Mouse (Mus musculus): ENCODE measurements at regions not wholly inside any gene's neighbourhood (a gene's known extent, or its start where the extent isn't known, plus 50 kb on each side); places are given as distances from the start of the nearest gene placed in this dataset.

- no peak for DNase-seq
Observed at GRCm38 (mm10) chr7:139741246-139741903, 57.8 kb upstream of the Cfap46 start.

GRCm38 (mm10) chr7:139746803-139747202 lies 63.2 kb upstream of the Cfap46 start:
- peak; percentile 25 for DNase-seq

DNA sequence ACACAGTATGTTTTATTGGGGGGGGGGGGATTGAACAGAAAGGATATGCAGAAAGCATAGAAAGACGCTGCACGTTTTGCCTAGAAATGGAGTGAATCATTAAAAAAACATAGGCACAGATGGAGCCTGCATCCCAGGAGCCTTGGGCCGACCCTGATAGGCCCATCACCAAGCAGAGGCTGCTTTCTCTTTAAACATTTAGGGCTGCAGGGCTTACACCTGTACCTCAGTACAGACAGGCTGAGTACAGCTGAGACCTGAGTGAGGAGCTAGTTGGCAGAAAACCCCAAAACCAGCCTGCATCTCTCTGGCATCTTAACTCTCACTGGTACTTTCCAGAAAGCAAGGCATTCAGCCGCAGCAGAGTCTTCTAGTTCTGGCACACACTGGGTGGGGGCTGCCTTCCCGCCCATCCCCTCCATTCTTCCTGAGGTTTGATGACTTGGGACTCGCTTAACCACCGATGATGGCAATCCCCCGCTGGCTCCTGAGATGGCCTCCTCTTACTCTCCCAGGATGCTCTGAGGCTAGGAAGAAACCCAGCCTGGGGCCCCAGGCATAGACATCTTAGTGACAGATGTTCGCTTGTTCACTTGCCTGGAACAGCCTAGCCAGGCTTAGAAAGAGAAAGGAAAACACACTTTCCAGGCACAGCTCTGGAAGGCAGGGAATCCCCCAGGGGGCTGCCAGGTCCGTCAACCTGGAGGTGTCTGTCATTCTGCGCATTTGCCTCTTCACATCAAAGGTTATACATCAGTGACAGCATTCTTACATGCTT lies 63.9 kb upstream of the Cfap46 start:
- no peak for DNase-seq

GRCm38 (mm10) chr7:139755004-139755403 lies 71.4 kb upstream of the Cfap46 start:
- DNase-seq: no peak

- no peak for DNase-seq
Observed at GRCm38 (mm10) chr7:139762522-139762921, 71.5 kb upstream of the Adgra1 start.

GRCm38 (mm10) chr7:139763241-139763640 lies 70.7 kb upstream of the Adgra1 start:
- no peak for DNase-seq

DNA sequence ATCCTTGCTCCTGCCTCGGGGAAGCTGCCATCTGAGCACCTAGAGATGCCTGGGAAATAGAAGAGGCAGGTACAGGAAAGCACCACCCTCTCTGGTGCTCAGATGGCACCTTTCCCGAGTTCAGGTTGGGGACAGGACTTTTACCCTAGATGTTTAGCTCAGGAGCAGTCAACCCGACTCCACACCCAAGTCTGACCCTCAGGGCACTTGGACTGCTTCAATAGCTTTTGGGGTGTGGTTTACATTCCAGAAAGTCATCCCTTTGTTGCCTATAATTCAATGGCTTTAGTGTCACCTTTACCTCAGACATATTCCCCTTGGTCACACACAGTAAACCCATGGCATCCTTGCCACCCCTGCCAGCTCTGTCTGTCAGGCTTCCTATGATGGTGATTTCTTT lies 67.7 kb upstream of the Adgra1 start:
- no peak for DNase-seq

GRCm38 (mm10) chr7:139769167-139769566 lies 64.8 kb upstream of the Adgra1 start:
- no peak for DNase-seq

DNA sequence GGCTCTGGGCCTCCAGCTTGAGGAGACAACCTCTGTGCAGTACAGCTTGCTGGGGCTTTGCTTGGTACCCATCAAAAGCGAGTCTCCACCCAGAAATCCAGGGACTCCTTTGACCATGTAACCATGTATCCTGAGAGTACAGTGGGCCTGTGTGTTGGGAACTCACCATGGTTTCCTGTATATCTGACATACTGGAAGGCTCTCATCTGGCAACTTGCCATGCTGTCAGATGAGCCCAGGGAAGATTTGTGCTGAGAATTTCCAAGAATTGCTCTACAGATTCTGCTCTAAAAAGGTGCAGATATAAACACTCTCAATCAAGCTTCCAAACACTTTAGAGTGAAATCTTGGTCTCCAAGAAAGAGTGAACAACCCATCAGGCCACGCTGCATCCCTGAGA lies 56.7 kb upstream of the Adgra1 start:
- no peak for DNase-seq

GRCm38 (mm10) chr7:139779876-139780275 lies 54.1 kb upstream of the Adgra1 start:
- DNase-seq: no peak

DNA sequence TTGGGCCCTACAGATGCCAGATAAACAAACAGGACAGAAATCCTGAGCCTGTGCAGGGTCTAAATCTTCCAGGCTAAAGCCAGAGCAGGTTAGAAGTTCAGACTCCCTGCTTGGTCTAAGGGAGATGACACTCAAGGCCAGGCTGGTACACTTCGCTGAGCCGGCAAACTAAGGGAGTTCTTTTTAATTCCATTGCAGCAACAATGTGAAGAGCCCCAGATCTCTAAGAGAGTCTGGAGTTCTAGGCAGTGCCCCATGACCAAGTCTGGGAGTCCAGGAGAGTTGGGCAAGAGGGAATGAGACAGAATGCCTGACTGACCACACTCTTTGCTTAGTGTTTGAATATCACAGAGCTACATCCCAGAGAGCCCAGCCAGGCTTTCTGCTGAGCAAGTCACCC lies 52.5 kb upstream of the Adgra1 start:
- no peak for DNase-seq
